Mouse (Mus musculus): ENCODE data around the gene D430019H16Rik.

D430019H16Rik gene

DNA sequence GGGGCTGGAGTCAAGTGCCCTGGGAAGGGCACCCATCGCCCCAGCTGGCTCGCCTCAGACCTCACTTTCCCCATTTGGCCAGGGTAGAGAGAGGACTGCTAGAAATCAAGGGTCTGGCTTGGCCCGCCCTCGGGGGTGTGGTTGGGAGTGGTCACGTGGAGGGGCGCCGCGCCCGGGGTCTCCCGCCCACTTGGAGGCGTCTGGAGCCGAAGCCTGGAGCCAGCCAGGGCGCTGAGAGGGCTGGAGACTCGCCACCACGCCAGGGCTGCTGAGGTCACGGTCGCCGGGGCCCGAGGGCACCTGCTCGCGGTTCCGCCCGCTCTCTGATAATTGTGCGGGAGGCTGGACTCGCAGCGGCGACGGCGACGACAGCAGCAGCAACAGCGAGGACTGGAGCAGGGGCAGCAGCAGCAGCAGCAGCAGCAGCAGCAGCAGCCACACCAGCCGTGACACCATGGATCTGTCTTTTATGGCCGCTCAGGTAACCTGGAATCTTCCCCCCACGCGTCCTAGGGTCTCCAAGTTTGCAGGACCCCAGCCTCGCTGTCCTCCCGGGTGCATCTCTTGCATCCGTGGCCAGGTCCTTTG lies at the start of gene D430019H16Rik:
Gene D430019H16Rik, plus strand, starts transcription at position 187 of the 588 bp plus-strand sequence.
- DNase-seq (ENCODE audit: extremely low spot score, low read depth, low spot score), result no peak

DNA sequence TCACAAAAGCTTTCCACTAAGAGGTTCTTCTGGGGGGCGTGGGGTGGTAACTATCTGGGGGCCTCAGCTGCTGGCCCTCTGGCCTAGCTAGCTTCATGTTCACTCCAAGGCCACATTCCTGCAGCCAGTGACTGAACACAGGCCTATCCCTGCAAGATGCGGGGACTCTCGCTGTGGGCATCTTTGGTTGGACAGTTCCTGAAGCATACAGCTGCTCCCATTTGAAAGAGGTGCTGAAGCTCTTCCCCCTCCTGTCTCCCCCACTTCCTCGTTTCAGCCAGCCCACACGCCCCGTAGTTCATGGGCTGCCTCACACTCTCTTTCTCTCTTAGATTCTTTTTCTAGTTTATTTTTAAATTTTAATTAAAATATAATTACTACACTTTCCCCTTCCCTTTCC lies 47.6 kb upstream of the D430019H16Rik start:
- no peak for DNase-seq (ENCODE audit: extremely low spot score, low read depth, low spot score)

DNA sequence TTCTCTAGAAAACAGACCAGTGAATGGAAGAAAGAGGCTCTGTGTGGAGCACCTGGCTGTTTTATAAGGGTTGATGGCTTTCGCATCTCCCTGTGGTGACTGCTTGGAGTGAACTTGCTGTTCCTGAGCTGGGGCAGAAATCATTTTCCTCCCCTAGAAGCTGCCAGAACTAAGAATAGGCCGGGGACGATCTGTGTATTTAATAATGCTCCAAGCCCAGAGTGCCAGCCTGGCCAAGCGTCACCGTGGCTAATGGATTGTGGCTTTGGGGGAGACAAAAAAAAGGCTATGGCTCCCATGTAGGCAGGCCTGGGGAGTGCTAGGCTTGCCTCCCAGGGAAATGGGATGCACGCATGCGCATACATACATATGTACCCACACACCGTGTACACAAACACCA lies 39.7 kb upstream of the D430019H16Rik start:
- no peak for DNase-seq (ENCODE audit: extremely low spot score, low read depth, low spot score)

DNA sequence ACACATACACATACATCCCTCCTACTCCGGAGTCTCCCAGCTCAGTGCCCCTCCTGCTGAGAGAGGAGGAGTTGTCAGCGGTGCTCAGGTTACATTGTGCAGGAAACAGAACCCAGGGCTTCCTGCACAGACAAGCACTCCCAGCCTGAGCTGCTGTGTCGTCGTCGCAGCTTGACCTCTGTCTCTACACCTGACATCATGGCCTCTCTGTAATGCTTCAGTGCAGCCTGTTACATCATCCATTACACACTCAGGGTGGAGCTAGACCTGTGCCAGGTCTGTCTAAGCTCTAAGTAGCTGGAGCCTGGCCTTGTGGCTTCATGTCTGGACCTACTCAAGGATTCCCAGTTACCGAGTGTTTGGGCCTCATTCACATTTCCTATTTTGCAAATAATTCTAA lies 33.2 kb upstream of the D430019H16Rik start:
- no peak for DNase-seq (ENCODE audit: extremely low spot score, low read depth, low spot score)

DNA sequence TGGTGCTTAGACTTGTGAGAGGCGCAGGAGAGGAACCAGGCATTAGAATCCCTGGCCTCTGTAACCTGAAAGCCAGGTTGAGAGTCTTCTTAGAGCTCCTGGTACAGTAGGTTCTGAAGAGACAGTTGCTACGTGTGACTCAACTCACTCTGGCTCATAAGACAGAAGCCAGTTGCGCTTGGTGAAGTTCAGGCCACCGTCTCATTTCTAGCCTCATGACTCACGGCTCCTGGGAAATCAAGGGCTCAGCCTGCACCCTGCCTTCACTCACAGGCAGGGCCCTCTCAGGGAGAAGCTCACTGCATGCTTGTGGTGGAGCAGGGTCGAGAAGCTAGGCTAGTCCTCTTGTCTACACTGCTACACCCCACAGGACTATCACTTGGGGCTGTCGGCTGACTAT lies 27.1 kb upstream of the D430019H16Rik start:
- no peak for DNase-seq (ENCODE audit: extremely low spot score, low read depth, low spot score)

DNA sequence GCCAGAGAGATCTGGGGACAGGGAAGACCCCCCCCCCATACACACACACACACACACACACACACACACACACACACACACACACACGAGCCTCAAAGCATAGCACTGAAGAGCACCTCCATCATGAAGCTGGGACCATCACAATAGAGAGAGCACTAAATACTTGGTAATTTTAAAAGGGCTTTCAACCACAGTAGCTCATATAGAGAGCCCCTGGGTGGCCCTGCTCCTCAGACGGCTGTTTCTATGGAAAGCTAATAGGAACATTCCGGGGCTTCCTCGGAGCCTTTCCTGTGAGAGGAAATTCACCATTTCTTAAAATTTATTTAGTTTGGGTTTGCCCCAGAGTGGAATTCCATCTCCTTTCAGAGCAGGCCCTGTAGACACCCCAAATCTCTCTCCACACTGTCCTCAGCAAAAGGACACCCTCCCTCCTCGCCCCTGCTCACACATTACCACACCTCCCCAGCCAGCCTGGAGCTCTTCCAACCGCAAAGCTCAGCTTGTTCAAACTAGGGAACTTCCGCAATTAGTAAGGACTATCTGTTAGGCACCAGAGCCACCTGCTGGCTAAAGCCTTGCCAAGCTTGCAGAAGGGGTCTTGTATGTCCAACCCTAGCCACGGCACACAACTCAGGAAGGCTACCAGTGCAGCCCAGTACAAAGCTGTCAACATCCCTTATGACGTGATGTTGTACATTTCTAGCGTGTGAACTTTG lies 26.5 kb upstream of the D430019H16Rik start:
- DNase-seq (ENCODE audit: extremely low spot score, low read depth, low spot score), result peak; percentile 52

DNA sequence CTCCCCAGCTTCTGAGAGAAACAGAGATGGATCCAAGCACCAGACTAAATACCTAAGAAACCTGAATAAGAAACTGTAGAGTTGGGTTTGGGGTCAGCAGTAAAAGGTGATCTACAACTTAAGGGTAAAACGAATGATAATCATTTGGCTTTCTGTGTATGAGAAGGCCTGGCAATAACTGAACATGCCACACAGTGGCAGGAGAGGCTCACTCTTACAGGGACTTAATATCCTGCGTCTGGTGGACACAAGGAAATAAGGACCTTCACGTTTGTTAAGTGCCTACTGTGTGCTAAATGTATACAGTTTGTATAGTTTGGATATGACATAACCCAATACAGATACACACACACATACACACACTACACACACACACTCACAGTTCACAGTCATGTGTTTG lies 21.8 kb upstream of the D430019H16Rik start:
- no peak for DNase-seq (ENCODE audit: extremely low spot score, low read depth, low spot score)

DNA sequence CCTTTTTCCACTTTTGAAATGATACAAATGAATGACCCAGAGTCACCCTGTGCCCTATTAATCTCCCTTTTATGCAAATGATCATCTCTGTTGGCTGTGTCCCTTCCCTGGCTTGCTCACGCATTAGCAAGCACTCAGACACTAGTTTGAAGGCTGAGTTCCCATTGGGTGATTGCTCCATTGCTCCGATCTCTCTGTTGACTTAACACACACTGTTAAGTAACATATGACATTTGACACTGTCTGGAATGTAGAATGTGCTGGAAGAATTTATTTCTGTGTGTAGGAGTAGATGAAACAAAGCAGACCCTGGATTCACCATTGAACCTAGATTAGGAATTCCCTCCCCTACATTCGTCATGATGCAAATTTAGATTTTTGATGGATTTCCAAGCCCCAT lies 20.8 kb upstream of the D430019H16Rik start:
- DNase-seq (ENCODE audit: extremely low spot score, low read depth, low spot score), result no peak

DNA sequence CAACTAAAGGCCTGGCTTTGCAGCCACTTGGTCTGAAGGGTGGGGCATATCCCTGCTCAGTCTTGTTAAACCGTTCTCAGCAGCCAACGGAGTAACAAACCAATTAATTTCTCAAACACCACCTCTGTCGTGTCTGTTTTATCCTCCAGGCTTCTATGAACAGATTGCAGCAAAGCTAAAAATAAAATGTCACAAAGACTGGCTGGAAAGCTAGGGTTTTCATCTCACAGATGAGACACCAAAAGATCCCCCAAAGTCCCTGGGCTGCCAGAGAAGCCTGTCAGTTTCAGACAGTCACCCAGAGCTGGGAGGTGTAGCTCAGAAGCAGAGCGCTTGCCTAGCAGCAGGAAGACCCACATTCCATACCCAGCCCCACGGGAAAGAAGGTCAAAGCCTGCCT lies 15.4 kb upstream of the D430019H16Rik start:
- no peak for DNase-seq (ENCODE audit: extremely low spot score, low read depth, low spot score)

DNA sequence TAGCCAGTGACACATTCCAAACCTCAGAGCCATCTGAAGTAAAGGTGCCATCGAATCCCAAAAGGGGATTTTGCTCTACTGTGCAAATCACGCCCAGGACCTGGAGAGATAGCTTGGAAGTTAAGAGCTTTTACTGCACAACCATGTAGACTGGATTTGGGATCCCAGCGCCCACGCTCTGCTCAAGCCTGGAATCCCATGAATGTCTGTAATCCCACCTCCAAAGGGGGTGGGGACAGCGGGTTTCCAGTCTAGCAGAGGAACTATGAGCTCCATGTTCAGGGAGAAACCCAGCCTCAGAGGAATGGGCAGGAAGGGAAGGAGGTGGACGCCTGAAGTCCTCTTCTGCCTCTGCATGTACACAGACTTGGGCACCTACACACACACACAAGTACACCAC lies 13.7 kb upstream of the D430019H16Rik start:
- no peak for DNase-seq (ENCODE audit: extremely low spot score, low read depth, low spot score)

DNA sequence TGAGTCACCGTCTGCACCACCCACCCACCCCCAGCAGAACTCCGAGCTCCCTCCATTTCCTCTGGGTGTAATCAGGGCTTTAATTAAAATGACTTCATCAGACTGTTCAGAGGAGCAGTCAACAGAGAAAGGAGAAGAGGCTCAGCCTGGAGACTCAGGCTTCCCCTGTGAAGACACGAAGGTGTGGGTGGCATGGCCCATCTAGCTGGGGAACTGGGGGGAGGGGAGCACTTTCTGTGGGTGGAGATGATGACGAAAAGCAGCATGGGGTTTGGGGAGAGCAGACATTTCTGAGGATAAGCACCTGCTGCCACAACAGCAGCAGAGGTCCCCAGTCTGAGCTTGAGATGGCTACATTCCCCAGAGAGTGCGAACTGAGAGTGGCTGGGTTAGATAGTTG lies 10.1 kb upstream of the D430019H16Rik start:
- no peak for DNase-seq (ENCODE audit: extremely low spot score, low read depth, low spot score)

DNA sequence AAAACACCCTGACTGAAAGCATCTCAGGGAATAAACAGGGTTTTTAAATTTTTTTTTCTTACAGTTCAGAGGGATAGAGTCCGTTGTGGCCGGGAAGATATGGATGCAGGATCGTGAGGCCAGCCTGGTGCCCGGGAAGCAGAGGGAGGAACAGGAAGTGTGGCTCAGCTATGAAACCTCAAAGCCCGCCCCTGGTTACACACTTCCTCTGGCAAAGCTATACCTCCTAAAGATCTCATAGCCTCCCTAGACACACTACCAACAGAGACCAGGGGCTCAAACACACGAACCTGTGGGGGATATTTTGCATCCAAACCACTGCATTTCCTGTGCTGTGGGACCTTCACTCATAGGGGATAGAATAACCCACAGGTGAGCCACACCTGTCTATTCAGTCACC lies 7.9 kb upstream of the D430019H16Rik start:
- no peak for DNase-seq (ENCODE audit: extremely low spot score, low read depth, low spot score)

DNA sequence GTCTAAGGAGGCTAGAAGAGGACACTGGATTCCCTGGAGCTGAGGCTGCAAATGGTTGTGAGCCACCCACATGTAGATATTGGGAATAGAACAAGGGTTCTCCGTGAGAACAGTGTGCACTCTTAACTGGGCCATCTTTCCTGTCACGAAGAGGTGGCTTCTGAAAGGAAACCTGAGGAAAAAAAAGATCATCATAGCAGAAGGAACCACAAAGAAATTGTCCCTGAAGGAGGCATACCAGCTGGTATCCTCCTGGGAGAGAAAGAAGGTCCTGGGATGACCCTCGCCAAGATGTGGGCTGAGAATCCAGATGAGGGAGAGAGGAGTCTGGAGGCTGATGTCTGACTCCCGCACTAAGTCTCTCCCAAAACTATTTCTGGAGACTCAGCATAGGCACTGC lies 4.4 kb upstream of the D430019H16Rik start:
- DNase-seq (ENCODE audit: extremely low spot score, low read depth, low spot score), result no peak

DNA sequence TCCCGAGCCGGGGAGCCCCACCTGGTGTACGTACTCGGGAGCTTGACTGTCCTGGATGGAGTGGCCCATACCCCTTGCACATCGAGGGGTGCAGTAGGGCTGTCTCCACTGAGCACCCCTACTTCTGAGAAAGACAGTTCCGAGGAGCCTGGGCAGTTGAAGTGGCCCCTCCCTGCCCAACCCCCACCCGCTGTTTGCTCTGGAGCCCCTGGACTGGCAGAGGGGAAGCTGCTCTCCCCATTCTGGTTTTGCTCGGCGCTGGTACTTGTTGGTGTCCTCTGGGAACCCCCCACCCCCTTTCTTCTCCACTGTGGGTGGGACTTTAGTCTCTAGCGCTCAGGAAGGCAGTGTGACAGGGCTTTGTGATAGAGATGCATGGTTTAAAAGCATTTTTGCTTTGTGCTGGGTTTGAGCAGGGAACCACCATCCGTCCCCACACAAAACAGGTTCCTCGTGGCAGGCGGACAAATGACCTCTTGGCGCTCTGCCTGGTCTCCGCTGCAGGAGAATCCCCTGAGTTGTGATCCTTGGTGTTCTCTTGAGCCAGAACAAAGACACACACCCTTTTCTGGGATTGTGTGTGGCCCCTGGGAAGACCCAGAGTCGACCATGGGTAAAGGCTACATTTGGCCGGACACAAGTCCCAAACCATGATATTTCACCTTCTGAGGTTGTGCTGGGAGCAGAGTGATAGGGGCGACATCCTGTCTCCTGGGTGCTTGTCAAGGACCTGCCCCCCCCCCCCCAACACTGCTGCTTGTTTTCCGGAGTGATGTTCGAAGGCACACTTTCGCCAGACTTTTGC lies 804 bp downstream of the D430019H16Rik start:
- no peak for DNase-seq (ENCODE audit: extremely low spot score, low read depth, low spot score)

DNA sequence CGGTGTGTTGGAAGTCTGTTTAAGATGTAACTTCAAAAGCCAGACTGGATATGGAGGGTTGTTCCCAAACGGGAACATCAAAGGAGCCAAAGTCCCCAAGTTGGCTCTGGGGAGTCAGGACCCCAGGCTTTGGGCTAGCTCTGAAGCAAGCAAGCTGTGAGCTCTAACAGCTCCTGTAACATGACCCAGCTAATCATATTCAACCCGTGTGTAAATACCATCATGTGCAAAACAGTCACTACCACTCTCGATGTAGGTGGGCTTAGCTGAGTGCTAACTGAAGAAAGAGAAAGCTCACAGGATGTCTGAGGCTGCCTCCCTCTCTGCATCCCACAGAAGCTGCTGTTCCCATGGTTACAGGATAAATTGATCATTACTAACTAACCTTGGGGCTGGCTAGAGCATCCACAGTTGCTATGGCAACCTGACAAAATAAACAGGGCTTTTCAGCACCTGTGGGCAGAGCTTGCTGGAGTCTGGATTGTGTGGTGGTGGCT lies 1.5 kb downstream of the D430019H16Rik start:
- peak; percentile 69 for DNase-seq (ENCODE audit: extremely low spot score, low read depth, low spot score)

DNA sequence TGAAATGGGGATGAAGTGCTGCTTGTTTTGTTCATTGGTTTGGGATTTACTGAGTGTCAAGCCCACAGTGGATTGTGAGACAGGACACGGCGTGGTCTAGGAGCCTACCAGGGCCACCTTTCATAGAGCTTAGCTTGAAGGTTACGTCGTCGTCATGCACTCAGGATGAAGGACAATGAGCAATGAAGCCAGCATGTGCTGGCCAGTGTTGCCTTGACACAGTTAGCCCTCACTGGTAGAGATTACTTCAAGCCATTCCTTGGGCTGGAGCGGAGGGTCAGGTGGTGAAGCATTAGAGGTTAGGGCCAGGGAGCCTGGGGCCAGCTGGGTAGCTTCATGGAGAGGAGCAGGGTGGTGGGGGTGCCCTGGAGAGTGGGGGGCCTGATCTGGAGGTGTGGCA lies 5.1 kb downstream of the D430019H16Rik start:
- DNase-seq (ENCODE audit: extremely low spot score, low read depth, low spot score), result no peak

DNA sequence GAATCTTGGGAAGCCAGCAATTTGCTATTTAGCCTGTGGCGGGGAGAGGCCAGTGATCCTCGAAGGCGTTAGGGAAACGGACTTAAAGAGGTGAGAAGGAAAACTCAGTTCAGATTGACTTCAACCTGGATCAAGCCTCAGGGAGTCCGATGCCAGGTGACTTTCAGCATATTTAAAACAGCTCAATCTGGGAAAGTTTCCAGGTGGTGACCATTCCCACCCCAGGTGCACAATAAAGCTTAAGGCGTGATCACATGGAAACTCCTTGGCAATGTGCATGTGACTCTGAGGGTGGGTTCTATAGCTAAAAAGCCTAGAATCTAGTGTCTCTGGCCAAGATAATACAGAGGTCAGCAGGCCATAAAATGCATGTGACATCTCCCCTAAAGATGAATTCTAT lies 7.4 kb downstream of the D430019H16Rik start:
- no peak for DNase-seq (ENCODE audit: extremely low spot score, low read depth, low spot score)

DNA sequence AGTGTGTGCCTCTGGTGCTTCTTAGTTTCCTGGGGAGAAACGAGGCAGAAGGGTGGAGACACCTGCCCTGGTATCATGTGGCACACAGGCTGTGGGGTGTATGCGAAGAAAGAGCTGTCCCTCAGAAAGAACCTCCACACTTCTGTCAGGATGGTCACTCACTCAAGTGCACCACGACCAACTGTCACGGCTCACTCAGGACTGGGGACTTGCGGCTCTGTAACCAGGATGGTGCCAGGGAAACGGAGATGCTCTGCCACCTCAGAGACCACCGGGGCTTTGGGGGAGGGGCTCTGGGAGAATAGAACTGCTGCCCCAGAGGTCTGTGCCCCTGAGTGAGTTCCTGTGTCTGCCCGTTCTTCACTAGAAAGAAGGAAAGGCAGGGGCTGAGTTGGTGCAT lies 15.4 kb downstream of the D430019H16Rik start:
- DNase-seq (ENCODE audit: extremely low spot score, low read depth, low spot score), result no peak

DNA sequence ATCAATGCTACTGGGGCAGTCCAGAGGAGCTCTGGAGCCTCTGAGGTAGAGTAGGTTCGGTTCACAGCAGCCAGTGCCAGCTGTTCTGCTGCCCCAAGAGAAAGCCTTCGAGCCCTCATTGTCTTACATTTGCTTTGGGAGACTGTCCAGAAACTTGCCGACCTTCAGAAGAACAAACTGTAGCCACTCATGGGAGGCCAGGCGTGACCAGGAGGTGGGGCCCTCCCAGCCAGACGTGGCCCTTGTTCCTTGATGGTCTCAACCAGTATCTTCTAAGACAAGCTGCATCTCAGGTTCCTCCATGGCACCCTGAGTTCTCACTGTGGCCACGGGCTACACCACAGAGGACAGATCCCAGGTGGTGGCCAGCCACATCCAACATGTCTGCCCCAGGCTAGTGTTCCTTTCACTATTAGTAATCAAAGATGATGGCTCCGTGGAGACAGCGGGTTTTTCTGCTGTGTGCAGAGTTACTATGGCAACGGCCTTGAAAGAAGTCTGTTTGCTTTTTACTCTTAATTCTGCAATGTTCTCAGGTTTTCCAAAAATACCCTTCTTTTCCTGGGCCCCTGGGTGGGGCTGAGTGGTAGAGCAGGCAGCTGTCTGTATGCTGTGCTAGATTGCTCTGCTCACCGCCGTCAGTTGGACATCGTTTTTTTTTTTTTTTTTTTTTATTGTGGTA lies 21.7 kb downstream of the D430019H16Rik start:
- DNase-seq (ENCODE audit: extremely low spot score, low read depth, low spot score), result no peak

DNA sequence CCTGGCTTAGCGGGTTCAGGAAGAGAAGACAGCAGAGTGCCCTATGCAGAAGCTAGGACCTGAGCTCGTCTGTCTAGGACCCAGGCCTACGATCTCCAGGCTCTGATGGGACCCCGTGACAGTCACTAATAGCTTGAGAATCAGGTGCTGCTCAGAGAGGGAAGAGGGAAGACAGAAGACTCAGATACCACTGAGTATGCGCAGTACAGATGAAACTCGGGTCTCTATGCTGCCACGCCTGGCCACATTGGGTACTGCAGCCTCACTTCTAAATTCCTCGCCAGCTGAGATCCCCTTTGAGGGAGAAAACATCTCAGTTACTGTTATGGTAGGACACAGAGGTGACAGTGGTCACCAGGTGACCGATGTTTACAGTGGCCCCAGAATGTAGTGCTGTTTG lies 22.8 kb downstream of the D430019H16Rik start:
- no peak for DNase-seq (ENCODE audit: extremely low spot score, low read depth, low spot score)

DNA sequence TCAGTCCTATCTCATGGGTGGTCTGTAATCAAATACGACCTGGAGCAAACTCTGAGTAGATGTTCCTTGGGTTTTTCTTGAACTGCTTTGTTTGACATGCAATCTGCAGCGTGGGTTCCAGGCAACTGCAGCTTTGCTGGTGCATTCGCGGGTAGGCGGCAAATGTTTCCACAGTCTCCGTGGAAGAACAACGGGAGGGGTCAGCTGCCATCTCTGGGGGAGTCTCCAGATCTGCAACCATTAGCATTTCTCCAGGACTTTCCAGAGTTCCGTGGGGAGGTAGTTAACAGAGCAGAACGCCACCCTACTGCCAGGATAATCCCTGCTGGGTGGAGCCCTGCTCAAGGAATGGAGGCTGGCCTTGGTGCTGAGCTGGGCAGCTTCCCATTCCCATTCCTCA lies 23.3 kb downstream of the D430019H16Rik start:
- DNase-seq (ENCODE audit: extremely low spot score, low read depth, low spot score), result no peak

Measured in hindlimb bud, embryonic 11.5 days (tissue).